Mouse (Mus musculus): ENCODE measurements at regions not wholly inside any gene's neighbourhood (a gene's known extent, or its start where the extent isn't known, plus 50 kb on each side); places are given as distances from the start of the nearest gene placed in this dataset.

DNA sequence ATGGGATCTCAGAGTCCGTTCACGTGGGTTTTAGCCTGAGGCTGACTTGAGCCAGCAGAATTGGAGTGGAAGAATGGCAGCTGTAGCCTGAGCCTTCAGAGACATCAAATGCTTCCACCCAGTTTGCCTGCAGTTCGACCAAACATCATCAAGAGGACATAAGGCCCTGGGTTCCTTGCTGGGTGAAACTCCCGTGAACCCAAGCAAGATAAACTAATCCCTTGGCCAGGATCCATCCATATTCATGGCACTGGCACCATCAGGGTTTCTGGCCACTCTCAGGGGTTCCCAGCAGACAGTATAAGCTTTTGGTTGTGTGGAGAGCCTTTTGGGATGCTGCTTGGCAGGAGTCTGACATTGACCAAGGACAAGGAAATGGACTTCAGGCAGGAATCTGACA, 77.7 kb upstream of the Krtap11-1 start:
- dilution Hi-C loops (cut with MboI; ENCODE audit: extremely low pct_ligation_motif_present, extremely low pct_unique_long_range_greater_than_20kb, low sequenced_read_pairs) (no loop called here), in situ Hi-C loops (cut with MboI; ENCODE audit: low pct_ligation_motif_present, low pct_unique_long_range_greater_than_20kb, low sequenced_read_pairs) (no loop called here)
- no peak for DNase-seq (ENCODE audit: extremely low read depth)
- Histone ChIP-seq H3K79me2 (replicated peaks; ENCODE audit: control insufficient read depth, extremely low read depth, insufficient read depth, poor library complexity, severe bottlenecking) (no peaks in the 10 kb centered on the region), H3K27ac (ENCODE audit: insufficient read depth, low read depth) (no peak overlapping the region), H3K4me3 (replicated peaks in 1 of 3; ENCODE audit: low read depth in 2 of 3, low read length in 2 of 3, poor library complexity in 1 of 3) (no peak overlapping the region), H3K36me3 (replicated peaks in 1 of 2; ENCODE audit: control insufficient read depth in 1 of 2, insufficient read depth in 1 of 2, low read length in 1 of 2) (no peaks in the 10 kb centered on the region), H3K9ac (ENCODE audit: insufficient read depth, low read depth) (no peak overlapping the region), H3K4me2 (ENCODE audit: insufficient read depth, low read depth, poor library complexity, severe bottlenecking) (no peak overlapping the region), H3K4me1 (ENCODE audit: control insufficient read depth in 1 of 2, insufficient read depth in 2 of 2) (no peaks in the 10 kb centered on the region), H3K27me3 (replicated peaks) (no peaks in the 10 kb centered on the region), H3K9me3 (replicated peaks; ENCODE audit: low read length) (peaks cover 82% of the 10 kb centered on the region)
- no peak for TF ChIP-seq ETS1 (conservative IDR thresholded peaks at IDR 0.05; ENCODE audit: low read depth, low read length)
- no peak for TF ChIP-seq HCFC1 (IDR thresholded peaks at IDR 0.05; ENCODE audit: low read depth, low read length)

GRCm38 (mm10) chr16:89633917-89634601, 63.1 kb upstream of the Krtap11-1 start:
- Histone ChIP-seq H3K4me2 (ENCODE audit: insufficient read depth, low read depth, poor library complexity, severe bottlenecking) (no peak overlapping the region), H3K4me3 (replicated peaks in 1 of 3; ENCODE audit: low read depth in 2 of 3, low read length in 2 of 3, poor library complexity in 1 of 3) (no peak overlapping the region), H3K36me3 (replicated peaks in 1 of 2; ENCODE audit: control insufficient read depth in 1 of 2, insufficient read depth in 1 of 2, low read length in 1 of 2) (no peaks in the 10 kb centered on the region), H3K79me2 (replicated peaks; ENCODE audit: control insufficient read depth, extremely low read depth, insufficient read depth, poor library complexity, severe bottlenecking) (no peaks in the 10 kb centered on the region), H3K4me1 (ENCODE audit: control insufficient read depth in 1 of 2, insufficient read depth in 2 of 2) (no peaks in the 10 kb centered on the region), H3K9ac (ENCODE audit: insufficient read depth, low read depth) (no peak overlapping the region), H3K27ac (ENCODE audit: insufficient read depth, low read depth) (no peak overlapping the region), H3K27me3 (replicated peaks) (no peaks in the 10 kb centered on the region), H3K9me3 (replicated peaks; ENCODE audit: low read length) (peaks cover 52% of the 10 kb centered on the region)
- in situ Hi-C loops (cut with MboI; ENCODE audit: low pct_ligation_motif_present, low pct_unique_long_range_greater_than_20kb, low sequenced_read_pairs): no loop called here
- DNase-seq (ENCODE audit: extremely low read depth): no peak
- no peak for TF ChIP-seq TCF12 (IDR thresholded peaks at IDR 0.05; ENCODE audit: low read depth, low read length)
- TF ChIP-seq USF2 (conservative IDR thresholded peaks at IDR 0.05; ENCODE audit: low read depth, low read length): no peak
- no peak for TF ChIP-seq TBP (conservative IDR thresholded peaks at IDR 0.05; ENCODE audit: low read depth, low read length)
- TF ChIP-seq KAT2A (IDR thresholded peaks at IDR 0.05; ENCODE audit: insufficient replicate concordance, low read length): no peak
- TF ChIP-seq MAZ (IDR thresholded peaks at IDR 0.05; ENCODE audit: low read depth, low read length): no peak
- no peak for TF ChIP-seq POLR2A (IDR thresholded peaks at IDR 0.05; ENCODE audit: low read depth, low read length)
- no peak for TF ChIP-seq USF1 (IDR thresholded peaks at IDR 0.05; ENCODE audit: low read depth, low read length)
- dilution Hi-C loops (cut with MboI; ENCODE audit: extremely low pct_ligation_motif_present, extremely low pct_unique_long_range_greater_than_20kb, low sequenced_read_pairs): no loop called here

- peaks cover 65% of the 10 kb centered on the region for H3K9me3 ChIP-seq (replicated peaks; ENCODE audit: low read length)
- in situ Hi-C loops (cut with MboI; ENCODE audit: low pct_ligation_motif_present, low pct_unique_long_range_greater_than_20kb, low sequenced_read_pairs) (no loop called here), dilution Hi-C loops (cut with MboI; ENCODE audit: extremely low pct_ligation_motif_present, extremely low pct_unique_long_range_greater_than_20kb, low sequenced_read_pairs) (no loop called here)
- H3K4me3 ChIP-seq (replicated peaks in 1 of 3; ENCODE audit: low read depth in 2 of 3, low read length in 2 of 3, poor library complexity in 1 of 3): no peak overlapping the region
- no peak overlapping the region for H3K27ac ChIP-seq (ENCODE audit: insufficient read depth, low read depth)
- H3K79me2 ChIP-seq (replicated peaks; ENCODE audit: control insufficient read depth, extremely low read depth, insufficient read depth, poor library complexity, severe bottlenecking): no peaks in the 10 kb centered on the region
- no peak for TF ChIP-seq EP300 (IDR thresholded peaks at IDR 0.05; ENCODE audit: low read length)
- no peak for TF ChIP-seq KAT2A (IDR thresholded peaks at IDR 0.05; ENCODE audit: insufficient replicate concordance, low read length)
- TF ChIP-seq ETS1 (conservative IDR thresholded peaks at IDR 0.05; ENCODE audit: low read depth, low read length): no peak
- TF ChIP-seq E2F4 (IDR thresholded peaks at IDR 0.05; ENCODE audit: insufficient replicate concordance, low read depth, low read length): no peak
- TF ChIP-seq MYC (IDR thresholded peaks at IDR 0.05; ENCODE audit: low read depth, low read length): no peak
- no peak for TF ChIP-seq SMC3 (IDR thresholded peaks at IDR 0.05; ENCODE audit: low read depth, low read length)
- TF ChIP-seq ELF1 (IDR thresholded peaks at IDR 0.05; ENCODE audit: low read depth, low read length): no peak
- no peak for TF ChIP-seq USF2 (conservative IDR thresholded peaks at IDR 0.05; ENCODE audit: low read depth, low read length)
- no peak for TF ChIP-seq MEF2A (IDR thresholded peaks at IDR 0.05; ENCODE audit: borderline replicate concordance, low read depth, low read length)
- no peaks in the 10 kb centered on the region for H3K4me1 ChIP-seq (ENCODE audit: control insufficient read depth in 1 of 2, insufficient read depth in 2 of 2)
- no peak for DNase-seq (ENCODE audit: extremely low read depth)
- no peak overlapping the region for H3K9ac ChIP-seq (ENCODE audit: insufficient read depth, low read depth)
- H3K36me3 ChIP-seq (replicated peaks in 1 of 2; ENCODE audit: control insufficient read depth in 1 of 2, insufficient read depth in 1 of 2, low read length in 1 of 2): no peaks in the 10 kb centered on the region
- no peaks in the 10 kb centered on the region for H3K27me3 ChIP-seq (replicated peaks)
- H3K4me2 ChIP-seq (ENCODE audit: insufficient read depth, low read depth, poor library complexity, severe bottlenecking): no peak overlapping the region
These were observed 61.2 kb upstream of the Krtap11-1 start for GRCm38 (mm10) chr16:89632114-89632622.
